Mouse (Mus musculus) monocyte, adult 5-6 weeks (primary cell): ENCODE measurements around the gene Ldb1. TPM values are rescaled to one million over a fixed set of nuclear protein-coding genes. Genes with fewer than 3 reads are reported as not detected.

Source experiments
- ATAC-seq: fragments of 153-309, 156-312 bp; replicated peaks from 2 replicates; pipeline ENCODE4 v1.8.0; 2017; ENCODE audit warnings: mild to moderate bottlenecking; ENCODE audit not compliant: low TSS enrichment, insufficient number of reproducible peaks, severe bottlenecking, poor library complexity, low FRiP score
- total RNA-seq: library from RNA; stranded (forward); fragments of 200-1000, 200-491, 200-594 nt; gene quantifications from 3 replicates; pipeline ENCODE4 v1.2.3, GENCODE M21; 2017

The Ldb1 gene
- total RNA-seq, 1 experiment from 2014 or later, result 90.1 TPM

GRCm38 (mm10) chr19:46047426-46047825, 2.4 kb upstream of the Ldb1 start:
- ATAC-seq, result no peak

GRCm38 (mm10) chr19:46046621-46047025, 1.6 kb upstream of the Ldb1 start:
- no peak for ATAC-seq

GRCm38 (mm10) chr19:46045696-46046311, 790 bp upstream of the Ldb1 start:
- ATAC-seq, result no peak

- no peak for ATAC-seq
Observed at GRCm38 (mm10) chr19:46044271-46044992, 582 bp downstream of the Ldb1 start, which contains the start of gene Pprc1. TSS of gene Pprc1 (plus strand) at chr19:46044886.

- no peak for ATAC-seq
Observed at GRCm38 (mm10) chr19:46043380-46043779, 1.6 kb downstream of the Ldb1 start.

- ATAC-seq, result no peak
Observed at GRCm38 (mm10) chr19:46042476-46043011, 2.5 kb downstream of the Ldb1 start.

- no peak for ATAC-seq
Observed at GRCm38 (mm10) chr19:46041933-46042475, 3.0 kb downstream of the Ldb1 start.

- ATAC-seq, result 0 out of 2 replicates have a peak, but pooled peaks have one; percentile 4
Observed at GRCm38 (mm10) chr19:46041299-46041932, 3.6 kb downstream of the Ldb1 start.

GRCm38 (mm10) chr19:46040149-46040902, 4.7 kb downstream of the Ldb1 start:
- ATAC-seq, result no peak

GRCm38 (mm10) chr19:46039478-46039877, 5.5 kb downstream of the Ldb1 start:
- ATAC-seq, result peak; percentile 82

GRCm38 (mm10) chr19:46038851-46039260, 6.2 kb downstream of the Ldb1 start:
- ATAC-seq, result no peak

GRCm38 (mm10) chr19:46037925-46038850, 6.8 kb downstream of the Ldb1 start:
- ATAC-seq, result no peak

GRCm38 (mm10) chr19:46037243-46037924, 7.6 kb downstream of the Ldb1 start:
- ATAC-seq, result no peak

GRCm38 (mm10) chr19:46036477-46037242, 8.4 kb downstream of the Ldb1 start:
- no peak for ATAC-seq

- no peak for ATAC-seq
Observed at GRCm38 (mm10) chr19:46035971-46036370, 9.0 kb downstream of the Ldb1 start.

- ATAC-seq, result no peak
Observed at GRCm38 (mm10) chr19:46033911-46034310, 11.1 kb downstream of the Ldb1 start.
